Mouse (Mus musculus) midbrain, embryonic 14.5 days (tissue): Measurements from ENCODE around the gene Hacl1. TPM values are rescaled to one million over a fixed set of nuclear protein-coding genes. Genes with fewer than 3 reads are reported as not detected.
A peak's percentile ranks its signal among the peaks of the same experiment; 100 is the strongest.

Experiments
- ATAC-seq: fragments of 200-750 bp; cut with Nextera tagmentation; 2 replicates; pipeline ENCODE4 v1.8.0; 2017; ENCODE audit warnings: moderate number of reproducible peaks, moderate library complexity; ENCODE audit not compliant: low FRiP score, low TSS enrichment
- DNase-seq: peaks from one replicate; pipeline ENCODE4 v3.0.0-alpha.2; 2015
- H3K27ac ChIP-seq: fragments of 300-500 bp; sonication (generic); replicated peaks from 2 replicates; pipeline ENCODE4 v1.5.1; 2014; ENCODE audit warnings: mild to moderate bottlenecking, low read depth, low read length, moderate library complexity
- H3K27me3 ChIP-seq: fragments of 300-500 bp; sonication (generic); 2 replicates; pipeline ENCODE4 v1.6.1; 2014; ENCODE audit warnings: low read length, control low read depth, mixed read lengths; ENCODE audit not compliant: control insufficient read depth, insufficient read depth
- H3K36me3 ChIP-seq: fragments of 300-500 bp; sonication (generic); 2 replicates; pipeline ENCODE4 v1.6.1; 2014; ENCODE audit warnings: low read length, control low read depth; ENCODE audit not compliant: control insufficient read depth, insufficient read depth
- H3K4me1 ChIP-seq: fragments of 300-500 bp; sonication (generic); 2 replicates; pipeline ENCODE4 v1.6.1; 2014; ENCODE audit warnings: mild to moderate bottlenecking, antibody characterized with exemption, low read length, control low read depth; ENCODE audit not compliant: control insufficient read depth, insufficient read depth
- H3K4me2 ChIP-seq: fragments of 300-500 bp; sonication (generic); 2 replicates; pipeline ENCODE4 v1.6.1; 2014; ENCODE audit warnings: mild to moderate bottlenecking, low read length, moderate library complexity
- H3K4me3 ChIP-seq: fragments of 300-500 bp; sonication (generic); replicated peaks from 2 replicates; pipeline ENCODE4 v1.5.1; 2014; ENCODE audit warnings: low read depth, low read length
- H3K9ac ChIP-seq: fragments of 300-500 bp; sonication (generic); replicated peaks from 2 replicates; pipeline ENCODE4 v1.6.1; 2014; ENCODE audit warnings: mild to moderate bottlenecking, low read length, moderate library complexity
- H3K9me3 ChIP-seq: fragments of 300-500 bp; sonication (generic); 2 replicates; pipeline ENCODE4 v1.6.1; 2016; ENCODE audit warnings: low read length, control low read depth, mixed read lengths; ENCODE audit not compliant: control insufficient read depth
- WGBS: fragments of 180-500 bp; shearing (Covaris S2); extraction: QIAGEN DNeasy Blood & Tissue Kit; methylation state at CpG from one replicate; pipeline ENCODE4 v1.1.7; 2014; 5-methylcytosine and 5-hydroxymethylcytosine counted together
- polyA plus RNA-seq: library from polyadenylated mRNA; unstranded; fragments of >200 nt; fragmentation: Nextera tagmentation; extraction: Ambion mirVana; gene quantifications from 2 replicates; pipeline ENCODE4 v1.2.1, GENCODE M21; 2014

Hacl1 gene
- polyA plus RNA-seq, 1 experiment from 2014 or later, result 8.0 TPM

GRCm38 (mm10) chr14:31671635-31672320, 30.7 kb upstream of the Hacl1 start:
- H3K9ac ChIP-seq, result no peak overlapping the region

GRCm38 (mm10) chr14:31669642-31670490, 28.8 kb upstream of the Hacl1 start:
- H3K27me3 ChIP-seq, result no peaks in the 10 kb centered on the region
- WGBS, result 72% methylated on average over 15 of the region's 15 CpGs
- H3K4me3 ChIP-seq, result no peak overlapping the region
- H3K9me3 ChIP-seq, result no peaks in the 10 kb centered on the region
- peak overlapping the region; percentile 42; the same call in 1 of the 2 replicates for H3K27ac ChIP-seq
- no peaks in the 10 kb centered on the region for H3K4me1 ChIP-seq
- no peak overlapping the region for H3K4me2 ChIP-seq
- DNase-seq, result peak; percentile 49
- H3K36me3 ChIP-seq, result peaks cover 5% of the 10 kb centered on the region; the same call in 1 of the 2 replicates
- ATAC-seq, result no peak
- no peak overlapping the region for H3K9ac ChIP-seq

More at GRCm38 (mm10) chr14:31671635-31672320, 30.7 kb upstream of the Hacl1 start:
- H3K4me3 ChIP-seq, result no peak overlapping the region
- ATAC-seq (no peak), DNase-seq (no peak)
- H3K4me1 ChIP-seq, result no peaks in the 10 kb centered on the region
- WGBS, result 50% methylated on average over 10 of the region's 10 CpGs
- H3K27me3 ChIP-seq, result no peaks in the 10 kb centered on the region
- no peak overlapping the region for H3K4me2 ChIP-seq
- no peaks in the 10 kb centered on the region for H3K9me3 ChIP-seq
- peaks cover 5% of the 10 kb centered on the region; the same call in 1 of the 2 replicates for H3K36me3 ChIP-seq
- H3K27ac ChIP-seq, result no peak overlapping the region

- Histone ChIP-seq H3K9me3 (no peaks in the 10 kb centered on the region), H3K36me3 (peaks cover 5% of the 10 kb centered on the region; the same call in 1 of the 2 replicates), H3K4me1 (peaks cover 5% of the 10 kb centered on the region; the same call in 1 of the 2 replicates), H3K9ac (no peak overlapping the region), H3K4me2 (no peak overlapping the region), H3K4me3 (no peak overlapping the region), H3K27ac (peak overlapping the region; percentile 42; the same call in 1 of the 2 replicates), H3K27me3 (no peaks in the 10 kb centered on the region)
- WGBS, result 75% methylated on average over 13 of the region's 13 CpGs
- no peak for ATAC-seq
- no peak for DNase-seq
These were observed 28.1 kb upstream of the Hacl1 start for GRCm38 (mm10) chr14:31669161-31669611.

GRCm38 (mm10) chr14:31668326-31668725, 27.2 kb upstream of the Hacl1 start:
- no peak overlapping the region for H3K27ac ChIP-seq

GRCm38 (mm10) chr14:31667741-31668140, 26.7 kb upstream of the Hacl1 start:
- Histone ChIP-seq H3K27me3 (no peaks in the 10 kb centered on the region), H3K36me3 (peaks cover 5% of the 10 kb centered on the region; the same call in 1 of the 2 replicates), H3K4me1 (peaks cover 10% of the 10 kb centered on the region), H3K4me3 (no peak overlapping the region), H3K9me3 (no peaks in the 10 kb centered on the region), H3K4me2 (no peak overlapping the region), H3K9ac (no peak overlapping the region), H3K27ac (no peak overlapping the region)
- DNase-seq (no peak), ATAC-seq (no peak)
- 88% methylated on average over 6 of the region's 6 CpGs for WGBS

More at GRCm38 (mm10) chr14:31668326-31668725, 27.2 kb upstream of the Hacl1 start:
- Histone ChIP-seq H3K36me3 (peaks cover 5% of the 10 kb centered on the region; the same call in 1 of the 2 replicates), H3K4me3 (no peak overlapping the region), H3K4me1 (peaks cover 5% of the 10 kb centered on the region; the same call in 1 of the 2 replicates), H3K27me3 (no peaks in the 10 kb centered on the region), H3K4me2 (no peak overlapping the region), H3K9me3 (no peaks in the 10 kb centered on the region), H3K9ac (no peak overlapping the region)
- WGBS, result 90% methylated on average over 13 of the region's 13 CpGs
- DNase-seq (no peak), ATAC-seq (no peak)

GRCm38 (mm10) chr14:31666931-31667705, 26.0 kb upstream of the Hacl1 start:
- Histone ChIP-seq H3K4me2 (no peak overlapping the region), H3K27me3 (no peaks in the 10 kb centered on the region), H3K36me3 (peaks cover 5% of the 10 kb centered on the region; the same call in 1 of the 2 replicates), H3K9ac (no peak overlapping the region), H3K9me3 (no peaks in the 10 kb centered on the region), H3K4me1 (peaks cover 16% of the 10 kb centered on the region), H3K4me3 (no peak overlapping the region), H3K27ac (no peak overlapping the region)
- DNase-seq (no peak), ATAC-seq (no peak)
- WGBS, result 95% methylated on average over 28 of the region's 28 CpGs

- H3K27me3 ChIP-seq, result no peaks in the 10 kb centered on the region
- 86% methylated on average over 4 of the region's 4 CpGs for WGBS
- H3K36me3 ChIP-seq, result peaks cover 5% of the 10 kb centered on the region; the same call in 1 of the 2 replicates
- H3K4me2 ChIP-seq, result no peak overlapping the region
- DNase-seq, result no peak
- H3K4me1 ChIP-seq, result peaks cover 17% of the 10 kb centered on the region
- H3K4me3 ChIP-seq, result no peak overlapping the region
- H3K9ac ChIP-seq, result no peak overlapping the region
- H3K9me3 ChIP-seq, result no peaks in the 10 kb centered on the region
- H3K27ac ChIP-seq, result no peak overlapping the region
- no peak for ATAC-seq
These were observed 24.5 kb upstream of the Hacl1 start for GRCm38 (mm10) chr14:31665566-31665940.

- Histone ChIP-seq H3K4me3 (no peak overlapping the region), H3K4me1 (peaks cover 17% of the 10 kb centered on the region), H3K27ac (0 out of 2 replicates have a peak overlapping the region, but pooled peaks have one; percentile 53), H3K36me3 (peaks cover 5% of the 10 kb centered on the region; the same call in 1 of the 2 replicates), H3K9me3 (no peaks in the 10 kb centered on the region), H3K9ac (no peak overlapping the region), H3K4me2 (no peak overlapping the region), H3K27me3 (no peaks in the 10 kb centered on the region)
- no peak for DNase-seq
- WGBS, result 71% methylated on average over 12 of the region's 12 CpGs
- ATAC-seq, result no peak
These were observed 23.9 kb upstream of the Hacl1 start for GRCm38 (mm10) chr14:31664903-31665565.
